Mouse (Mus musculus) bone marrow macrophage, adult 2 months (primary cell): ENCODE measurements around the gene 4921517D22Rik. TPM values are rescaled to one million over a fixed set of nuclear protein-coding genes. Genes with fewer than 3 reads are reported as not detected.
"Not testable (repeated sequence)": the region's sequence is repeated elsewhere in the genome, so short reads cannot be mapped to it uniquely, and the experiment has no call there.

Experiments used
- H3K27ac ChIP-seq: 2 replicates; pipeline ENCODE4 v1.5.1; 2012; ENCODE audit warnings: low read depth, low read length; ENCODE audit not compliant: insufficient read depth
- H3K4me1 ChIP-seq: 2 replicates; pipeline ENCODE4 v1.6.1; 2012; ENCODE audit warnings: low read length; ENCODE audit not compliant: control insufficient read depth, insufficient read depth
- H3K4me3 ChIP-seq: 2 replicates; pipeline ENCODE4 v1.5.1; 2012; ENCODE audit warnings: mild to moderate bottlenecking, low read length, moderate library complexity; ENCODE audit not compliant: insufficient read depth
- CTCF ChIP-seq: IDR thresholded peaks from 2 replicates; pipeline ENCODE4 v1.5.1; 2012; ENCODE audit warnings: low read depth, mild to moderate bottlenecking, low read length, moderate library complexity
- POLR2A ChIP-seq: IDR thresholded peaks from 2 replicates; pipeline ENCODE4 v1.6.1; 2012; ENCODE audit warnings: mild to moderate bottlenecking, low read depth, low read length, borderline replicate concordance
- polyA plus RNA-seq: library from polyadenylated mRNA; stranded (reverse); fragments of >200 nt; gene quantifications from 2 replicates; pipeline ENCODE4 v1.2.4, GENCODE M21; 2012; ENCODE audit not compliant: missing spikeins, insufficient read depth, insufficient read length

Gene 4921517D22Rik
- not detected in 2 replicates for polyA plus RNA-seq

DNA sequence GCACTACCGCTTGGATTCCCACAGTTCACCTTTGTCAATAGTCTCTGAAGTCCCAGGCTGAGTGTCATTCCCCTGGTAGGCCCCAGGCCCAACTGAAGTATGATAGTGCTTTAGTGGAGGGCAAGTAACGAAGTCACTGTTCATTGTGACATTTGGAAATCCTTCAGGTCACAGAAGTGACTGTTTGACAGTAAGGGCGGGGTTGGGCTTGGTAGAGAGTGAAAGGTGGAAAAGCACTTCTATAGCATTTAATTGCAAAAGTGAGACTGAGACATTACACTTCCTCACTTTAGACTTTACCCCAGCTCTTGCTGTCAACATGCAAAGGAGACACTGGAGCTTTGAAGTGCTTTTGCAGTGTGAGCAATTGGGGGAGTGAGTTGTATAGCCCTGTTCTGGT, at the start of gene 4921517D22Rik:
4921517D22Rik (minus strand) TSS at position 101 of the 400 bp plus-strand sequence.
- TF ChIP-seq CTCF (no peak), POLR2A (no peak)
- no peak within 1 kb of the TSS for H3K27ac ChIP-seq
- no peak within 1 kb of the TSS for H3K4me3 ChIP-seq
- peaks cover 13% of the 10 kb centered on the region for H3K4me1 ChIP-seq

DNA sequence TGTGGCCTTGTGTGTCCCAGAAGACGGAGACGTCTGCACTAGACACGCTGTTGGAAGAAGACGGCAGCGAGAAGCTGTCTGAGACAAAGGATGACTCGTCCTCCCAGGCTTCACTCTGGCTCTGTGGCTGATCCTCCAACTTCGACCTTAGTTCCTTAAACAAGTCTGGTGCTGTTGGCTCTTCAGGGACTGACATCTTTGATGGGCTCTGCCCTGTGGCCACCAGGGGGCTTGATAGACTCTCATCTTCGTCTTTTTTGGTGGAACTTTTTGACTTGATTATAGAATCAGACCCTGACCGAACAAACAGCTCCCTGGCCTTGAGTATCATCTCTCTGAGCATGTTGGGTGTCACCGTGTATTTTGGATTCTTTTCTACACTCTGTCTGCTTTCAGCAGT, 47.8 kb upstream of the 4921517D22Rik start:
- H3K4me1 ChIP-seq: peaks cover 2% of the 10 kb centered on the region
- no peak overlapping the region for H3K4me3 ChIP-seq
- TF ChIP-seq CTCF (no peak), POLR2A (no peak)
- H3K27ac ChIP-seq: no peak overlapping the region

DNA sequence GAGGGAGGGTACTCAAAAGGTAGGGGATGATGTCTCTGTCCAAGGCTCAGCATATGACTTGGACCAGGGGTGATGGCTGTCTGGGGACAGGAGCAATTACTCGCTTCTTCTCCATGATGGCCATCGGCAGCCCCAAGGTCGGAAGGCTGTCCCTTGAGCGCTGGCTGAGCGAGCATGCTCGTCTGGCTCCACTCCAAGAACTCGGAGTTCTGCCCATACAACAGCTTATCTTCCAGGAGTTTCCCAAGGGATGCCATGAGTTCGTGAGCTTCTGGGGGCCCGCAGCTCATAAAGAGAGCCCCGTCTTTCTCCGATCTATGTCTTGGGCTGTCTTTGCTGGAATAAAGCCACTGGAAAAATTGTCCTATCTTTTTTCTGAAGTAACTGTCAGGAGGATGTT, 47.2 kb upstream of the 4921517D22Rik start:
- Histone ChIP-seq H3K4me1 (peaks cover 2% of the 10 kb centered on the region), H3K27ac (no peak overlapping the region), H3K4me3 (no peak overlapping the region)
- TF ChIP-seq POLR2A: no peak
- no peak for TF ChIP-seq CTCF

DNA sequence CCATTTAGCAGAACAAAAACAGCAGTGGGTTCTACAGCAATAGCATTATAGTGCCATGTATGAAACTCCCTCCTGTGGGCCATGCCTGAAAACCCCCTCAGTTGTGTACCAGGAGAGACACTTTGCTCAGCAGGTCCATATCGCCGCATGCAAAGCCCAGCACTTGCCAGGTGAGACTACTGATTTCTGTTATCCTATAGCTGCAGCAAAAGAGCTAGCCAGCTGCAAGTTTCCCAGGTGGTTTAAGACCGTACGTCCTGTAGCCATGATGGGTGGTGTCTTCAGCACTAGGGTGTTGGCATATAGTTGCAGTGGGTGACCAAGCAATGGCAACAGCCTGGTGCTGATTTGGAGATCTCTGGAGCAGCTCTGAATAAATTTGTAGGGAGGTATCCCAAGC, 45.5 kb upstream of the 4921517D22Rik start:
- no peak for TF ChIP-seq CTCF
- TF ChIP-seq POLR2A: no peak
- Histone ChIP-seq H3K4me1 (peaks cover 6% of the 10 kb centered on the region), H3K27ac (no peak overlapping the region), H3K4me3 (no peak overlapping the region)

DNA sequence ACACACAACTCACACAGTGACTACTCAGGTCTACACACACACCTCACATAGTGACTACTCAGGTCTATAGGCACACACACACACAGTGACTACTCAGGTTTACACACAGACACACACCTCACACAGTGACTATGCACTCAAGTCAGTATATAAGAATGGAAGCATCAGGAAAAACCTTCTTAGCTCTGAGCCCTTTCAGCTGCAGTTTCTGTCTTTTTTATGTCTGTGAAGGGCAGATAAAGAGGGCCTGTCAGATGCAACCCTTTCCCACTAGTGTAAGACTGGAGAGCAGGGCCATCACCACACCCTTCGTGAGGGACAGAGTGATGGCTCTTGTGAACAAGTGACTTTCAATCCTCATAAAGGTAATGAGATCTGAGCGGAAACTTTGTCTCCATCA, 44.5 kb upstream of the 4921517D22Rik start:
- TF ChIP-seq POLR2A (no peak), CTCF (no peak)
- H3K27ac ChIP-seq: no peak overlapping the region
- peaks cover 7% of the 10 kb centered on the region for H3K4me1 ChIP-seq

DNA sequence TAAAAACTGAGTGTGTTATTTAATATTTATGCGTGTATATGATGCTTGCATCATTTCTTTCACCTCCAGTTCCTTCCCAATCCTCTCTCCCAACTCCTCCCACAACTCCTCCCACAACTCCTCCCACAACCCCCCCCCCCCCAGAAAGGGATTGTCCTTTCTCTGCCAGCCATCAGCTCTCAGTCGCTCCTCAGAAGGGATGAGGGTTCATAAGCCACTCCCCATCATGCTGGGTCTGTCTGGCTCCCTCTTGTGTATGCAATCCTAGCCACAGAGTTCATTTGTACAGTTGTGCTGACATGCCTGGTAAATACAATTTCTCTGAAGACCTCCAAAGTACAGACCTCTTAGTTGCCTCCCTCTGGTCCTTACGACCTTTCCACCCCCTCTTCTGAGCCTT, 41.3 kb upstream of the 4921517D22Rik start:
- Histone ChIP-seq H3K27ac (no peak overlapping the region), H3K4me3 (no peak overlapping the region), H3K4me1 (peaks cover 5% of the 10 kb centered on the region; the same call in 1 of the 2 replicates)
- no peak for TF ChIP-seq POLR2A
- TF ChIP-seq CTCF: no peak

More for the DNA sequence above, 44.5 kb upstream of the 4921517D22Rik start:
- no peak overlapping the region for H3K4me3 ChIP-seq

DNA sequence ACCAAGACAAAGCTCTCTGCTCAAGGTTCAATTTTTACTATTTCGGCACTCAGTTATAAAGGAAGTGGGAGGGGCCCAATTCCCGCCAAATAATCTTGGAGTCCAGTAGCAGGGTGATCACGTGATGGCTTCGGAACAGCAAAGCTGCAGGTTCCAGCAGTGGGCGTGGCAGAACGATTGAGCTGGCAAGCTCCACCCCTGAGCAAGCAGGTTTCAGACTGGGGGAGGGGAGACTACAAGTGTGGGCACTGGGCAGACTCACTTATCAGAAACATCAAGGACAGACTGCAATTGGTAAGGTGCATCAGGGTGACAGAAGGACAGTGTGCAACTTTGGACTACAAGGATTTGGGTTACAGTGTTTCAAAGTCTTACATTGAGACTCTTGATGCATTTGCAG, 40.4 kb upstream of the 4921517D22Rik start:
- not testable (repeated sequence) for H3K4me1 ChIP-seq, H3K4me3 ChIP-seq, H3K27ac ChIP-seq

DNA sequence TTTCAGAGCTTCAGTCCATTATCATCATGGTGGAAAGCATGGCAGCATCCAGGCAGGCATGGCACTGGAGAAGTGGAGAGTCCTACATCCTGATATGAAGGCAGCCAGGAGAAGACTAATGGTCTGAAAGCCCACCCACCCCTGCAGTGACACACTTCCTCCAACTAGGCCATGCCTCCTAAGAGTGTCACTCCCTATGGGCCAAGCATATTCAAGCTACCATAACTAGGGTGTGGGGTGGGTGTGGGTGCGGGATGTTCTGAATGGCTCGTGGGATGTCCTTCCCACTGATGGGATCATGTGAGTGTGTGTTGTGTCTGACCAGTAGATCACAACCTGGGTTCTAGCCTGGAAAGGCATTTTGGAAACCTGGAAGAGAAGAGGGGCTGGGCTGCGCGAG, 40.0 kb upstream of the 4921517D22Rik start:
- H3K27ac ChIP-seq: no peak overlapping the region
- peaks cover 5% of the 10 kb centered on the region; the same call in 1 of the 2 replicates for H3K4me1 ChIP-seq

DNA sequence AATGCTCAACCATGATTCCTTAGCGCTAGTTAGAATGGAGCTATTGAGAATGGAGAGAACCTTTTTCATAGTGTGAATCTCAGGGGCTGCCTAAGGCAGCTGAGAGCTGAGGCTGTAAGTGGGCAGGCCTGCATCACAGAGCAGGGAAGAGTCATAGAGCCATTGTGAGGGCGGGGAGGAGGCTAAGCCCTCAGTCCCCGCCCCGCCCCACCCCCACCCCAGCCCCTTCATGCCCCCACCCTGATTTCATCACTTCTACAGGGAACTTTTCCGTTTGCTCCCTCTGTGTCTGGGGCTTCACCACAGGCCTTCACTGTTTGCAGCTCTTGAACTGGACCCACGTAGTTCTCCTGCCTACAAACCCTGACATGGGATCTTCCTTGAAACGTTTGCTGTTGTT, 37.7 kb upstream of the 4921517D22Rik start, which contains the start of gene Spata31d1d:
Spata31d1d (minus strand) TSS at position 101 of the 400 bp plus-strand sequence.
- H3K27ac ChIP-seq: no peak within 1 kb of the TSS
- TF ChIP-seq POLR2A (no peak), CTCF (no peak)
- peaks cover 8% of the 10 kb centered on the region; the same call in 1 of the 2 replicates for H3K4me1 ChIP-seq
- no peak within 1 kb of the TSS for H3K4me3 ChIP-seq

More for the DNA sequence above, 40.0 kb upstream of the 4921517D22Rik start:
- no peak overlapping the region for H3K4me3 ChIP-seq
- no peak for TF ChIP-seq POLR2A

DNA sequence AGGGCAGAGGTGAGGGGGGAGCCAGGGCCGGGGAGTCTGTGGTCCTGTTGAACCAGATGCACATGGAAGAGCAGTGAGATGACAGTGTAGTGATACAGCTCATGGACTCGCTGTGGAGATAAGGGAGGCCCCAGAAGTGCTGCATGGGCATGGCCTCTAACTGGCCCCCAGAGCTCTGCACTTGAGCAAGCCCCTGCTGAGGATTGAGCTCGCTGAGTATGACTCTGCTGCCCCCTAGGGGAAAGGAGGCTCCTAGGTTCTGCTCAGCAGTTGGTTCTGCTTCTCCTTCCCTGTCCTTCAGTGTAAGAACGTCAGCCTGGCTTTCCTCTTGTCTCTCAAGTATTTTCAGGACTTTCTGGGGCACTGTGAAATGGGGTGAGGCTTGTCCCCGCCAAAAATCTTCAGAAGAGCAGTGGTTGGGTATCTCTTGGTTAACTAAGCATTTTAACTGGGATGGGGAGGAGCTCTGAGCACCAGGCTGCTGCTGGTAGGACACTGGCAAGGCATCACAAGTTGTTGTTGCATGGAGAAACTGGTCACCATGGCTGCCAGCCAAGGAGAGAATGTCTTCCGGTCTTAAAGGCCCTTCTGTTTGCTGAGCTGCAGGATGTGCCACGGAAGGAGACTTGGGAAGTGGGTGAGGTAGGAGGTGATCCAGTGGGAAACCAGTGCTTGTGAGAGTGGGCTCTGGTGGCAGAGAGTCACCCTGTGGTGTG, 34.6 kb upstream of the 4921517D22Rik start:
- TF ChIP-seq POLR2A (no peak), CTCF (peak; percentile 92)
- Histone ChIP-seq H3K4me1 (0 out of 2 replicates have a peak, but pooled peaks cover 3% of the 10 kb centered on the region), H3K4me3 (no peak overlapping the region), H3K27ac (no peak overlapping the region)
